Mouse (Mus musculus) hindbrain, postnatal 0 days (tissue): ENCODE measurements at regions not wholly inside any gene's neighbourhood (a gene's known extent, or its start where the extent isn't known, plus 50 kb on each side); places are given as distances from the start of the nearest gene placed in this dataset.
"Not testable (repeated sequence)": the region's sequence is repeated elsewhere in the genome, so short reads cannot be mapped to it uniquely, and the experiment has no call there.

Source experiments
- ATAC-seq: fragments of 200-750 bp; cut with Nextera tagmentation; 2 replicates; pipeline ENCODE4 v1.8.0; 2017; ENCODE audit warnings: mild to moderate bottlenecking, moderate TSS enrichment, moderate library complexity
- DNase-seq: peaks from one replicate; pipeline ENCODE4 v3.0.0-alpha.2; 2015; ENCODE audit warnings: low spot score
- H3K27ac ChIP-seq: fragments of 300-500 bp; sonication (generic); 2 replicates; pipeline ENCODE4 v1.5.1; 2014; ENCODE audit warnings: mild to moderate bottlenecking
- H3K27me3 ChIP-seq: fragments of 300-500 bp; sonication (generic); 2 replicates; pipeline ENCODE4 v1.6.1; 2014; ENCODE audit warnings: low read length, mixed read lengths; ENCODE audit not compliant: insufficient read depth
- H3K36me3 ChIP-seq: fragments of 300-500 bp; sonication (generic); 2 replicates; pipeline ENCODE4 v1.6.1; 2014; ENCODE audit warnings: low read length, mixed read lengths; ENCODE audit not compliant: insufficient read depth
- H3K4me1 ChIP-seq: fragments of 300-500 bp; sonication (generic); 2 replicates; pipeline ENCODE4 v1.6.1; 2014; ENCODE audit warnings: antibody characterized with exemption, low read length, mixed read lengths; ENCODE audit not compliant: insufficient read depth
- H3K4me2 ChIP-seq: fragments of 300-500 bp; sonication (generic); 2 replicates; pipeline ENCODE4 v1.6.1; 2014; ENCODE audit warnings: low read depth, mild to moderate bottlenecking, low read length, moderate library complexity, mixed read lengths
- H3K4me3 ChIP-seq: fragments of 300-500 bp; sonication (generic); 2 replicates; pipeline ENCODE4 v1.5.1; 2014; ENCODE audit warnings: low read length
- H3K9ac ChIP-seq: fragments of 300-500 bp; sonication (generic); replicated peaks from 2 replicates; pipeline ENCODE4 v1.6.1; 2014; ENCODE audit warnings: mild to moderate bottlenecking, low read length, moderate library complexity, mixed read lengths
- H3K9me3 ChIP-seq: fragments of 300-500 bp; sonication (generic); 2 replicates; pipeline ENCODE4 v1.6.1; 2016; ENCODE audit warnings: low read length, mixed read lengths
- CTCF ChIP-seq: IDR thresholded peaks from 2 replicates; pipeline ENCODE4 v1.5.1; 2016; ENCODE audit warnings: antibody characterized with exemption, control low read depth, low read depth
- WGBS: fragments of 180-500 bp; shearing (Covaris S2); extraction: QIAGEN DNeasy Blood & Tissue Kit; methylation state at CpG from one replicate; pipeline ENCODE4 v1.1.7; 2014; 5-methylcytosine and 5-hydroxymethylcytosine counted together

DNA sequence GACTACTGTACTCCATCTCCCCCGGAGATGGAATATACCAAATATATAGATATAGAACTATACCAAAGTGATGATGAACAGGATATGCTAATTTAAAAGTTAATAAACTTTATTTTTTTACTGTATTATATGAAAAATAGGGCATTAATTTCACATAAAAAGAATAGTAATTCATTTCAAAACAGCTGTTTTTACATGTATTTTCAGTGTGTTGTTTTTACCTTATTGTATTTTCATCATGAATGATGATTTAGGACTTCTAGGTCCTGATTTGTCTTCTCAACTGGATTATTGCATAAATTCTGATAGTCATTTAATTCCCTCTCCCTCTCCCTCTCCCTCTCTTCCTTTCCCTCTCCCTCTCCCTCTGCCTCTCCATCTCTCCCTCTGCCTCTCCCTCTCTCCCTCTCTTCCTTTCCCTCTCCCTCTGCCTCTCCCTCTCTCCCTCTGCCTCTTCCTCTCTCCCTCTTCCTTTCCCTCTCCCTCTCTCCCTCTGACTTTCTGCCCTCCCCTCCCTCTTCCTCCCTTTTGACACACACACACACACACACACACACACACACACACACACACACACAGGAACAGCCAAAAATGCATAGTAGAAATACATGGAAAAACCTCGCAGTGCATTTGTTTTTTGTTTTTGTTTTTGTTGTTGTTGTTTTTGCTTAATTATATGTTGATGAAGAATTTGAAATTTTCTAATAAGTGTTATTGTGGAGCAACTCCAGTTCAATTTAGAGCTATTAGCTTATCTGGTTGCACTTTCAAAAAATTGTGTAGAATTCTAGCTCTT is 298.3 kb upstream of the Nrxn1 start:
- Histone ChIP-seq H3K4me3 (no peak overlapping the region), H3K27me3 (no peaks in the 10 kb centered on the region), H3K4me2 (no peak overlapping the region), H3K9ac (no peak overlapping the region), H3K27ac (no peak overlapping the region), H3K9me3 (no peaks in the 10 kb centered on the region), H3K36me3 (no peaks in the 10 kb centered on the region), H3K4me1 (no peaks in the 10 kb centered on the region)
- DNase-seq (no peak), ATAC-seq (no peak)
- 94% methylated on average over 2 of the region's 2 CpGs for WGBS
- no peak for TF ChIP-seq CTCF

DNA sequence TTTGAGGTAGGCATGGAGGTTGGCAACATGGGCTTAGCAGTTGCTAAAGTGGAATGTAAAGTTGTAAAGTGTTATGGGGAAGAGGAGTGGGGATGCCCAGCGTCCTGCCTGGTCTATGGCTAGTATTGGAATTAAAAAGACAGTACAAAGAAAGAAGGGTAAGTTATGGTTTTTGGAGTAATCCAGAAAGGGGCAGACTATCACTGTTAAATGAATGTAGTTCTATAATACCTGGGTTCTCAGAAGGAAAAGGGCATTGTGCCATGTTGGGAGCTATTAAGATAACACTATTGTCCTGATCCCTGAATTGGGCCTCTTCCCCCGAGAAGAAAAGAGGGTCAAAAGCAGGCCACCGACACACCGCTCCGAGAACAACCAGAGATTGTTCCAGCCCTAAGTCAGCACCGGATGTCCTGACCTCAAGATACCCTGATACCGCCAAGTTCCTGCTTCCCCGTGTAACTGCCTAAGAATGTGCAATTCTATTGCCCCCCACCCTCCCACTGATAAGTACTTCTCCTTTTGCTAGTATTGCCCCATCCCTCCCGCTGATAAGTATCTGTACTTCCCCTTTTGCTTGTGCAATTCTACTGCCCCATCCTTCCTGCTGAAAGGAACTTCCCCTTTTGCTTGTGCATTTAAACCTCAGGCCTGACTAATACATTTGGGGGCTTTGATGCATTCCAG is 297.2 kb upstream of the Nrxn1 start:
- H3K4me2 ChIP-seq, H3K9me3 ChIP-seq, H3K27me3 ChIP-seq, H3K36me3 ChIP-seq, H3K4me3 ChIP-seq, H3K4me1 ChIP-seq, H3K27ac ChIP-seq, H3K9ac ChIP-seq, ATAC-seq, DNase-seq: not testable (repeated sequence)
- 76% methylated on average over 9 of the region's 9 CpGs for WGBS

DNA sequence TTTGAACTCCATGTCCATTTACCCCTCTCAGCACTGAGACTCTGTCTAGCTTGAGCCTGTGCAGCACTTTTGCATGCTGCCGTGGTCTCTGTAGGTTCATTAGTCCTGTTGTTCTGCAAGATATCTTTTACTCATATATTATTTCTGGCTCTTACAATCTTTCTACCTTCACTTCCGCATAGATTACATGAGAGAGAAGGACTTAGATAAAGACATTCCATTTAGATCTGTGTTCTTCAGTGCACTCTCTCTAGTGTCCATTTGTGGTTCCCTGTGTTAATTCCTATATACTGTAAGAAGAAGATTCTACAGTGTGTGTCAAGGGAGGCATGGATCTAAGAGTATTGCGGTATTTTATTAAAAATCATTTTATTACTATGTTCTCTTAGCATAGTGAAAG is 295.6 kb upstream of the Nrxn1 start:
- no peaks in the 10 kb centered on the region for H3K4me1 ChIP-seq
- H3K36me3 ChIP-seq: no peaks in the 10 kb centered on the region
- no peak overlapping the region for H3K4me3 ChIP-seq
- H3K9me3 ChIP-seq: no peaks in the 10 kb centered on the region
- ATAC-seq (no peak), DNase-seq (no peak)
- no peak overlapping the region for H3K9ac ChIP-seq
- no peaks in the 10 kb centered on the region for H3K27me3 ChIP-seq
- WGBS: 94% methylated on average over 3 of the region's 3 CpGs
- no peak for TF ChIP-seq CTCF
- no peak overlapping the region for H3K27ac ChIP-seq
- H3K4me2 ChIP-seq: no peak overlapping the region

DNA sequence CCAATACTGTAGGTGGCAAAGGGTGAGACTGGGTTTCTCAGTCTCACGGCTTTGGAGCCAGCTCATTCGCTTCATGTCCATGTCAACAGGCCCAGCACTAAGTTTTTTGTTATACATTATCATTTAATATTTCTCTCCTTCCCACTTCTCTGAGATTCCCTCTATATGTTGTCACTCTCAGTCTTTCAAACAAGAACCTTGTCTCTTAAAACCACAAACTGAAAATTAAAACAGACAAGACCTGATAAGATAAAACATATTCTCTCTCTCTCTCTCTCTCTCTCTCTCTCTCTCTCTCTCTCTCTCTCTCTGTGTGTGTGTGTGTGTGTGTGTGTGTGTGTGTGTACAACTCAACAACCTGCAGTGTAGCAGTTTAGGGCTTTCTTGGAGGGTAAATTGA is 295.2 kb upstream of the Nrxn1 start:
- no peak overlapping the region for H3K4me2 ChIP-seq
- 96% methylated on average over 2 of the region's 2 CpGs for WGBS
- H3K4me3 ChIP-seq: no peak overlapping the region
- no peak overlapping the region for H3K9ac ChIP-seq
- DNase-seq: no peak
- no peak overlapping the region for H3K27ac ChIP-seq
- no peaks in the 10 kb centered on the region for H3K4me1 ChIP-seq
- no peaks in the 10 kb centered on the region for H3K36me3 ChIP-seq
- no peak for TF ChIP-seq CTCF
- H3K9me3 ChIP-seq: no peaks in the 10 kb centered on the region
- no peaks in the 10 kb centered on the region for H3K27me3 ChIP-seq
- no peak for ATAC-seq

DNA sequence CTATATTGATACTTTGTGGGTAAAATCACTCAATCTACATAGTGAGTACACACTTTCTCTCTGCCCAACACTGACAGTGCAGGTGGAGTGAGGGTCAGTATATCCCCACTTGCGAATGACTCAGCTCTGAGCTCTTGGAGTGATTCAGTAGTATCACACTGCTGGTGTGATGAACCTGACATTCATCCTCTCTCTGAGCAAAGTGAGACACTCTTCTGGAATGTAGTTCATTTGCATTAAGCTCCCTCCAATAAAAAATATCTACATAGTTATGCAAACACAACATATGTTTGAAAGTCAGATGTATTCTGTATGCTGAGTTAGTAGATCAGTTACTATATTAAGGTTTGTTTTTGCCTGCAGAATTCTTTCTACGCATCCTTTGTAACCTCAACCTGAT is 293.1 kb upstream of the Nrxn1 start:
- no peaks in the 10 kb centered on the region for H3K4me1 ChIP-seq
- no peak overlapping the region for H3K27ac ChIP-seq
- no peak overlapping the region for H3K9ac ChIP-seq
- DNase-seq (no peak), ATAC-seq (no peak)
- no peaks in the 10 kb centered on the region for H3K36me3 ChIP-seq
- TF ChIP-seq CTCF: no peak
- H3K4me2 ChIP-seq: no peak overlapping the region
- H3K27me3 ChIP-seq: no peaks in the 10 kb centered on the region
- WGBS: 86% methylated on average over 2 of the region's 2 CpGs
- H3K4me3 ChIP-seq: no peak overlapping the region
- no peaks in the 10 kb centered on the region for H3K9me3 ChIP-seq

DNA sequence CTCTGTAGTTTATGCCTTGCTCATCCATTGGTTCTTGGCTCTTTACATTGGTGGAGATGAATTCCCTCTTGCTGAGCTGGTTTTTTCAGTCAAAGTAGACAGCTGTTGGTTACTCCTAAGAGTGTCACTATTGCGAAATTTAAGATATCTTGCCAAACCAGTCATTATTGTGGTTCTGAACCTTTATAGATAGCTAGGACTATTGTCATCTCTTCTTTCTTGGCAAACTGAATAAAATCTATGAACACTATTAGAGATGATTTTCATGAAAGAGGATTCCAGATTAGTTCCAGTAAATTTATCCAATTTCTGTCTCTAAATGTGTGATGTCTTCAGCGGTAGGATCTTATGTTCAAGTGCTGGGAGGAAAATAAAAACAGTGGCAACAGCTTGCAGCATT is 275.3 kb upstream of the Nrxn1 start:
- ATAC-seq (no peak), DNase-seq (no peak)
- 81% methylated on average over 2 of the region's 2 CpGs for WGBS
- Histone ChIP-seq H3K27me3 (no peaks in the 10 kb centered on the region), H3K4me3 (no peak overlapping the region), H3K27ac (no peak overlapping the region), H3K9me3 (no peaks in the 10 kb centered on the region), H3K36me3 (no peaks in the 10 kb centered on the region), H3K4me1 (no peaks in the 10 kb centered on the region), H3K4me2 (no peak overlapping the region), H3K9ac (no peak overlapping the region)
- no peak for TF ChIP-seq CTCF

DNA sequence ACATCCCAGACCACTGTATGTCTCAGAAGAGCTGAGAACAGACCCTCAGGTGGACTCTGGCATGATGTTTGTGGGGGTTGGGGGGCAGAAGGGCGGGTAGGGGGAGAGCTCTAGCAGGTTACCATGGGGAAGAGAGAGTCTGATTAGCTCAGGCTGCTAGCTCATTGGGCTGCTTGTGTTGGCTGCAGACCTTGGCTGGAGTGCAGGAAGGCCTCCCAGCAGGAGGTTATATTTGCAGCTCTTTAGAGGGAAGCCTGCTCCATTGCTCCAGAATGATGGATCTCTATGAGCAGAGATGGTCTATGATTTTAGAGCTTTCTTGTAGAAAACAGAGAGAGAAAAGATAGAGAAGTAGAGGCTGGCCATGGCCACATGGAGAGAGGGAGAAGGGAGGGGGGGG is 268.4 kb upstream of the Nrxn1 start:
- DNase-seq: peak; percentile 6
- Histone ChIP-seq H3K4me1 (no peaks in the 10 kb centered on the region), H3K36me3 (no peaks in the 10 kb centered on the region), H3K27ac (no peak overlapping the region), H3K9ac (no peak overlapping the region), H3K27me3 (no peaks in the 10 kb centered on the region), H3K4me3 (no peak overlapping the region), H3K9me3 (no peaks in the 10 kb centered on the region), H3K4me2 (no peak overlapping the region)
- WGBS: 33% methylated on average over 1 of the region's 1 CpGs
- no peak for ATAC-seq
- TF ChIP-seq CTCF: no peak
